Mouse (Mus musculus) midbrain, embryonic 14.5 days (tissue): ENCODE results near the gene Cdk10. TPM values are rescaled to one million over a fixed set of nuclear protein-coding genes. Genes with fewer than 3 reads are reported as not detected.

Experiments used
- polyA plus RNA-seq: library from polyadenylated mRNA; unstranded; fragments of >200 nt; fragmentation: Nextera tagmentation; extraction: Ambion mirVana; gene quantifications from 2 replicates; pipeline ENCODE4 v1.2.1, GENCODE M21; 2014

Gene Cdk10
- polyA plus RNA-seq, 1 experiment from 2014 or later: 53.9 TPM

Other genes starting within 250 kb of the Cdk10 start
- 42.4 and 46.2 TPM in 2 replicates for gene Ankrd11, start 182.6 kb upstream of the Cdk10 start, polyA plus RNA-seq
- gene Spg7, start 161.9 kb upstream of the Cdk10 start, polyA plus RNA-seq: 42.0 and 43.6 TPM in 2 replicates
- 843 and 877 TPM in 2 replicates for gene Rpl13, start 122.5 kb upstream of the Cdk10 start, polyA plus RNA-seq
- gene Cpne7, start 107.5 kb upstream of the Cdk10 start, polyA plus RNA-seq: 1.8 and 3.7 TPM in 2 replicates
- gene Sult5a1, start 66.5 kb upstream of the Cdk10 start, polyA plus RNA-seq: 0.95 TPM in 1 of 2 replicates, not detected in the other
- not detected in 2 replicates for gene Dpep1, start 38.6 kb upstream of the Cdk10 start, polyA plus RNA-seq
- 175 and 196 TPM in 2 replicates for gene Chmp1a, start 12.1 kb upstream of the Cdk10 start, polyA plus RNA-seq
- gene Spata33, start 12.0 kb upstream of the Cdk10 start, polyA plus RNA-seq: 5.3 and 6.9 TPM in 2 replicates
- gene Spata2l, start 11.4 kb downstream of the Cdk10 start, polyA plus RNA-seq: 4.4 and 5.1 TPM in 2 replicates
- 20.0 and 22.2 TPM in 2 replicates for gene Zfp276, start 29.4 kb downstream of the Cdk10 start, polyA plus RNA-seq
- 54.0 and 59.0 TPM in 2 replicates for gene Vps9d1, start 29.5 kb downstream of the Cdk10 start, polyA plus RNA-seq
- 8.0 and 9.2 TPM in 2 replicates for gene Fanca, start 93.7 kb downstream of the Cdk10 start, polyA plus RNA-seq
- 32.8 and 36.0 TPM in 2 replicates for gene Spire2, start 107.9 kb downstream of the Cdk10 start, polyA plus RNA-seq
- gene Tcf25, start 148.9 kb downstream of the Cdk10 start, polyA plus RNA-seq: 254 and 294 TPM in 2 replicates
- 0.24 and 0.28 TPM in 2 replicates for gene Mc1r, start 182.3 kb downstream of the Cdk10 start, polyA plus RNA-seq
- 2,028 and 2,035 TPM in 2 replicates for gene Tubb3, start 186.6 kb downstream of the Cdk10 start, polyA plus RNA-seq
- gene Def8, start 198.7 kb downstream of the Cdk10 start, polyA plus RNA-seq: 42.0 and 48.2 TPM in 2 replicates